Mouse (Mus musculus) heart, postnatal 0 days (tissue): ENCODE data around the gene Stc2. TPM values are rescaled to one million over a fixed set of nuclear protein-coding genes. Genes with fewer than 3 reads are reported as not detected.

Source experiments
- ATAC-seq: fragments of 200-750 bp; cut with Nextera tagmentation; 2 replicates; pipeline ENCODE4 v1.8.0; 2017; ENCODE audit warnings: low read depth, moderate number of reproducible peaks, moderate library complexity; ENCODE audit not compliant: insufficient read depth
- DNase-seq: peaks from one replicate; pipeline ENCODE4 v3.0.0-alpha.2; 2016; ENCODE audit warnings: low spot score
- H3K27ac ChIP-seq: fragments of 300-500 bp; sonication (generic); 2 replicates; pipeline ENCODE4 v1.5.1; 2014; ENCODE audit warnings: low read depth, mild to moderate bottlenecking
- H3K27me3 ChIP-seq: fragments of 300-500 bp; sonication (generic); 2 replicates; pipeline ENCODE4 v1.6.1; 2014; ENCODE audit warnings: low read length, mixed read lengths; ENCODE audit not compliant: control insufficient read depth, insufficient read depth
- H3K36me3 ChIP-seq: fragments of 300-500 bp; sonication (generic); replicated peaks from 2 replicates; pipeline ENCODE4 v1.6.1; 2014; ENCODE audit warnings: low read length, mixed read lengths; ENCODE audit not compliant: control insufficient read depth, insufficient read depth
- H3K4me1 ChIP-seq: fragments of 300-500 bp; sonication (generic); 2 replicates; pipeline ENCODE4 v1.6.1; 2014; ENCODE audit warnings: antibody characterized with exemption; ENCODE audit not compliant: control insufficient read depth, insufficient read depth
- H3K4me2 ChIP-seq: fragments of 300-500 bp; sonication (generic); 2 replicates; pipeline ENCODE4 v1.6.1; 2014; ENCODE audit warnings: low read depth, mild to moderate bottlenecking, low read length, moderate library complexity
- H3K4me3 ChIP-seq: fragments of 300-500 bp; sonication (generic); 2 replicates; pipeline ENCODE4 v1.5.1; 2014; ENCODE audit warnings: low read depth, low read length
- H3K9ac ChIP-seq: fragments of 300-500 bp; sonication (generic); replicated peaks from 2 replicates; pipeline ENCODE4 v1.6.1; 2014; ENCODE audit warnings: low read depth, low read length, mixed read lengths
- H3K9me3 ChIP-seq: fragments of 300-500 bp; sonication (generic); replicated peaks from 2 replicates; pipeline ENCODE4 v1.6.1; 2016; ENCODE audit warnings: low read length; ENCODE audit not compliant: control insufficient read depth
- CTCF ChIP-seq: IDR thresholded peaks from 2 replicates; pipeline ENCODE4 v1.5.1; 2016; ENCODE audit warnings: antibody characterized with exemption, control low read depth, low read depth
- EP300 ChIP-seq: IDR thresholded peaks from 2 replicates; pipeline ENCODE4 v1.6.1; 2016; ENCODE audit warnings: antibody characterized with exemption, low read depth
- WGBS: fragments of 180-500 bp; shearing (Covaris S2); extraction: QIAGEN DNeasy Blood & Tissue Kit; methylation state at CpG from one replicate; pipeline ENCODE4 v1.1.7; 2014; 5-methylcytosine and 5-hydroxymethylcytosine counted together
- polyA plus RNA-seq: library from polyadenylated mRNA; unstranded; fragments of >200 nt; fragmentation: Nextera tagmentation; extraction: Ambion mirVana; gene quantifications from 2 replicates; pipeline ENCODE4 v1.2.1, GENCODE M21; 2015
- total RNA-seq: library from RNA; depleted of rRNA; stranded (reverse); fragments of >200 nt; gene quantifications from 2 replicates; pipeline ENCODE4 v1.2.3, GENCODE M21; 2014; ENCODE audit warnings: low replicate concordance; rRNA removed

The Stc2 gene
- total and polyA plus RNA-seq, 2 experiments from 2014 or later: 2.7 to 5.3 TPM

- no peak for ATAC-seq
- H3K4me2 ChIP-seq: no peak overlapping the region
- H3K27ac ChIP-seq: no peak overlapping the region
- H3K4me1 ChIP-seq: peaks cover 9% of the 10 kb centered on the region; the same call in 1 of the 2 replicates
- no peaks in the 10 kb centered on the region for H3K27me3 ChIP-seq
- no peak overlapping the region for H3K4me3 ChIP-seq
- H3K36me3 ChIP-seq: no peaks in the 10 kb centered on the region
- no peak overlapping the region for H3K9ac ChIP-seq
- no peak for TF ChIP-seq CTCF
- H3K9me3 ChIP-seq: no peaks in the 10 kb centered on the region
- DNase-seq: no peak
Observed at GRCm38 (mm10) chr11:31356866-31357265, 13.0 kb downstream of the Stc2 start.

GRCm38 (mm10) chr11:31355737-31356136 is 14.1 kb downstream of the Stc2 start:
- H3K4me2 ChIP-seq: no peak overlapping the region
- H3K27ac ChIP-seq: no peak overlapping the region
- no peaks in the 10 kb centered on the region for H3K9me3 ChIP-seq
- no peak overlapping the region for H3K9ac ChIP-seq
- DNase-seq: no peak
- no peaks in the 10 kb centered on the region for H3K36me3 ChIP-seq
- TF ChIP-seq CTCF (no peak), EP300 (no peak)
- H3K27me3 ChIP-seq: no peaks in the 10 kb centered on the region
- WGBS: 41% methylated on average over 1 of the region's 1 CpGs
- ATAC-seq: peak; percentile 14; the same call in 1 of the 2 replicates
- no peak overlapping the region for H3K4me3 ChIP-seq
- H3K4me1 ChIP-seq: peaks cover 6% of the 10 kb centered on the region; the same call in 1 of the 2 replicates

DNA sequence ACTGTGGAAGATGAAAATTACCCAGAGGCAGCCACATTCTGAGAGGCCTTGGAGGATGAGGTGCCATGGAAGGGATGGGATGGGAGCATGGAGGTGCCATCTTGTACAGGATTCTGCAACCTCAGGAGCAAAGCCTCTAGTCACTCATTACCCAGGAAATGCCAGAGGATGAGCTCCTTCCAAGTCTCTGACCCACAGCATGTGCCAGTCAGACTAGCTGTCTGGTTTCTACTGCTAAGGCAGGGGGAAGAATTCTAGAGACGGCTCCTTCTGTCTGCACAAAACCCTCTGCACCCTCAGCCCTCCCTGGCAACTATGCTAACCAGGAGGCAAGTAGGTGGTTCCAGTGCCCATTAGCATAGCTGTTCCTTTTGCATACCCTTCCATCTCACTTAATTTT is 15.4 kb downstream of the Stc2 start:
- Histone ChIP-seq H3K36me3 (no peaks in the 10 kb centered on the region), H3K4me1 (peaks cover 6% of the 10 kb centered on the region; the same call in 1 of the 2 replicates), H3K9me3 (no peaks in the 10 kb centered on the region), H3K27ac (no peak overlapping the region), H3K4me3 (no peak overlapping the region), H3K4me2 (no peak overlapping the region), H3K27me3 (no peaks in the 10 kb centered on the region), H3K9ac (no peak overlapping the region)
- no peak for ATAC-seq
- 81% methylated on average over 1 of the region's 1 CpGs for WGBS
- no peak for DNase-seq
- no peak for TF ChIP-seq CTCF
- TF ChIP-seq EP300: no peak

Other genes starting within 250 kb of the Stc2 start
- not detected in 2 replicates for gene Gm17332, start 187.6 kb downstream of the Stc2 start, total RNA-seq
- not detected in 2 replicates for gene Gm17332, start 187.6 kb downstream of the Stc2 start, polyA plus RNA-seq